Mouse (Mus musculus) ES-E14 (cell line): ENCODE measurements around the gene Akap12.

Experiments
- CHD2 ChIP-seq: IDR thresholded peaks from 2 replicates; pipeline ENCODE4 v1.6.1; 2014; ENCODE audit warnings: mild to moderate bottlenecking, low read depth, low read length, inconsistent platforms
- HCFC1 ChIP-seq: IDR thresholded peaks from 2 replicates; pipeline ENCODE4 v1.6.1; 2012; ENCODE audit warnings: low read length, inconsistent platforms, borderline replicate concordance; ENCODE audit not compliant: insufficient read depth
- MAFK ChIP-seq: IDR thresholded peaks from 2 replicates; pipeline ENCODE4 v1.6.1; 2014; ENCODE audit warnings: mild to moderate bottlenecking, low read depth, low read length, inconsistent platforms; ENCODE audit not compliant: insufficient read depth
- ZC3H11A ChIP-seq: IDR thresholded peaks from 2 replicates; pipeline ENCODE4 v1.6.1; 2012; ENCODE audit warnings: low read depth, mild to moderate bottlenecking, inconsistent platforms, low read length, borderline replicate concordance
- ZNF384 ChIP-seq: IDR thresholded peaks from 2 replicates; pipeline ENCODE4 v1.6.1; 2012; ENCODE audit warnings: low read depth, low read length, inconsistent platforms

- TF ChIP-seq CHD2 (no peak), MAFK (no peak), HCFC1 (no peak), ZNF384 (no peak), ZC3H11A (no peak)
Observed at GRCm38 (mm10) chr10:4407191-4407590, 141.0 kb downstream of the Akap12 start.
